Mouse (Mus musculus) heart, embryonic 16.5 days (tissue): ENCODE results near the gene Gm37240. TPM values are rescaled to one million over a fixed set of nuclear protein-coding genes. Genes with fewer than 3 reads are reported as not detected.
"Not testable (repeated sequence)": the region's sequence is repeated elsewhere in the genome, so short reads cannot be mapped to it uniquely, and the experiment has no call there.

Experiments
- ATAC-seq: fragments of 200-750 bp; cut with Nextera tagmentation; replicated peaks from 2 replicates; pipeline ENCODE4 v1.8.0; 2017; ENCODE audit warnings: moderate number of reproducible peaks; ENCODE audit not compliant: insufficient read depth, low FRiP score; ENCODE audit errors: extremely low read depth
- H3K27ac ChIP-seq: fragments of 300-500 bp; sonication (generic); 2 replicates; pipeline ENCODE4 v1.5.1; 2014; ENCODE audit warnings: mild to moderate bottlenecking, low read length, control low read depth, moderate library complexity
- H3K27me3 ChIP-seq: fragments of 300-500 bp; sonication (generic); 2 replicates; pipeline ENCODE4 v1.6.1; 2014; ENCODE audit warnings: low read length, mixed read lengths; ENCODE audit not compliant: control insufficient read depth, insufficient read depth
- H3K36me3 ChIP-seq: fragments of 300-500 bp; sonication (generic); 2 replicates; pipeline ENCODE4 v1.6.1; 2014; ENCODE audit not compliant: control insufficient read depth, insufficient read depth
- H3K4me1 ChIP-seq: fragments of 300-500 bp; sonication (generic); 2 replicates; pipeline ENCODE4 v1.6.1; 2014; ENCODE audit warnings: low read length, mixed read lengths; ENCODE audit not compliant: control insufficient read depth, insufficient read depth
- H3K4me2 ChIP-seq: fragments of 300-500 bp; sonication (generic); 2 replicates; pipeline ENCODE4 v1.6.1; 2014; ENCODE audit warnings: low read depth, mild to moderate bottlenecking, control low read depth, low read length
- H3K4me3 ChIP-seq: fragments of 300-500 bp; sonication (generic); 2 replicates; pipeline ENCODE4 v1.5.1; 2014; ENCODE audit warnings: mild to moderate bottlenecking, control low read depth, low read length
- H3K9ac ChIP-seq: fragments of 300-500 bp; sonication (generic); 2 replicates; pipeline ENCODE4 v1.6.1; 2014; ENCODE audit warnings: low read length, control low read depth
- H3K9me3 ChIP-seq: fragments of 300-500 bp; sonication (generic); replicated peaks from 2 replicates; pipeline ENCODE4 v1.6.1; 2016; ENCODE audit warnings: low read length; ENCODE audit not compliant: control insufficient read depth
- WGBS: fragments of 180-500 bp; shearing (Covaris S2); extraction: QIAGEN DNeasy Blood & Tissue Kit; methylation state at CpG from one replicate; pipeline ENCODE4 v1.1.7; 2014; 5-methylcytosine and 5-hydroxymethylcytosine counted together
- polyA plus RNA-seq: library from polyadenylated mRNA; unstranded; fragments of >200 nt; fragmentation: Nextera tagmentation; extraction: Ambion mirVana; gene quantifications from 2 replicates; pipeline ENCODE4 v1.2.1, GENCODE M21; 2015

Gm37240 gene
- polyA plus RNA-seq, 1 experiment from 2014 or later: 18.4 TPM

- no peak for ATAC-seq
- no peak overlapping the region for H3K27ac ChIP-seq
- H3K4me2 ChIP-seq: no peak overlapping the region
- WGBS: 70% methylated on average over 3 of the region's 3 CpGs
- H3K4me3 ChIP-seq: no peak overlapping the region
- H3K9ac ChIP-seq: no peak overlapping the region
- no peaks in the 10 kb centered on the region for H3K9me3 ChIP-seq
- no peaks in the 10 kb centered on the region for H3K27me3 ChIP-seq
- peaks cover 11% of the 10 kb centered on the region for H3K4me1 ChIP-seq
- H3K36me3 ChIP-seq: peaks cover 5% of the 10 kb centered on the region
Measured at GRCm38 (mm10) chr3:84865684-84866083, 1021.6 kb downstream of the Gm37240 start.

- WGBS: 85% methylated on average over 3 of the region's 3 CpGs
- H3K4me1 ChIP-seq, H3K27me3 ChIP-seq, H3K9me3 ChIP-seq, H3K9ac ChIP-seq, H3K4me2 ChIP-seq, H3K36me3 ChIP-seq, H3K4me3 ChIP-seq, H3K27ac ChIP-seq, ATAC-seq: not testable (repeated sequence)
Measured at GRCm38 (mm10) chr3:84861817-84862216, 1025.5 kb downstream of the Gm37240 start.

GRCm38 (mm10) chr3:84860669-84861068, 1026.6 kb downstream of the Gm37240 start:
- peaks cover 5% of the 10 kb centered on the region for H3K36me3 ChIP-seq
- H3K9me3 ChIP-seq: no peaks in the 10 kb centered on the region
- H3K4me2 ChIP-seq: no peak overlapping the region
- H3K27me3 ChIP-seq: no peaks in the 10 kb centered on the region
- no peaks in the 10 kb centered on the region for H3K4me1 ChIP-seq
- WGBS: 94% methylated on average over 1 of the region's 1 CpGs
- H3K9ac ChIP-seq: no peak overlapping the region
- no peak overlapping the region for H3K27ac ChIP-seq
- no peak for ATAC-seq
- no peak overlapping the region for H3K4me3 ChIP-seq

- ATAC-seq: no peak
- Histone ChIP-seq H3K4me3 (no peak overlapping the region), H3K9me3 (no peaks in the 10 kb centered on the region), H3K9ac (no peak overlapping the region), H3K4me2 (no peak overlapping the region), H3K36me3 (no peaks in the 10 kb centered on the region), H3K27ac (no peak overlapping the region), H3K4me1 (peaks cover 20% of the 10 kb centered on the region), H3K27me3 (no peaks in the 10 kb centered on the region)
- 91% methylated on average over 1 of the region's 1 CpGs for WGBS
Measured at GRCm38 (mm10) chr3:84854440-84854839, 1032.9 kb downstream of the Gm37240 start.

- Histone ChIP-seq H3K27ac (peak overlapping the region; percentile 73), H3K4me1 (peaks cover 25% of the 10 kb centered on the region), H3K4me3 (no peak overlapping the region), H3K9me3 (no peaks in the 10 kb centered on the region), H3K9ac (no peak overlapping the region), H3K36me3 (no peaks in the 10 kb centered on the region), H3K4me2 (peak overlapping the region; percentile 14), H3K27me3 (no peaks in the 10 kb centered on the region)
- peak; percentile 64 for ATAC-seq
- WGBS: 46% methylated on average over 7 of the region's 7 CpGs
Measured at GRCm38 (mm10) chr3:84852877-84853276, 1034.4 kb downstream of the Gm37240 start.

GRCm38 (mm10) chr3:84851801-84852200, 1035.5 kb downstream of the Gm37240 start:
- Histone ChIP-seq H3K4me2 (no peak overlapping the region), H3K27me3 (no peaks in the 10 kb centered on the region), H3K27ac (peak overlapping the region; percentile 31), H3K9me3 (no peaks in the 10 kb centered on the region), H3K36me3 (no peaks in the 10 kb centered on the region), H3K4me3 (no peak overlapping the region), H3K4me1 (peaks cover 30% of the 10 kb centered on the region), H3K9ac (no peak overlapping the region)
- 22% methylated on average over 1 of the region's 1 CpGs for WGBS
- ATAC-seq: no peak

- 92% methylated on average over 1 of the region's 1 CpGs for WGBS
- Histone ChIP-seq H3K27me3 (no peaks in the 10 kb centered on the region), H3K4me3 (no peak overlapping the region), H3K36me3 (no peaks in the 10 kb centered on the region), H3K4me1 (peaks cover 32% of the 10 kb centered on the region), H3K9ac (no peak overlapping the region), H3K27ac (no peak overlapping the region), H3K4me2 (no peak overlapping the region), H3K9me3 (no peaks in the 10 kb centered on the region)
- ATAC-seq: no peak
Measured at GRCm38 (mm10) chr3:84850418-84850817, 1036.9 kb downstream of the Gm37240 start.

- Histone ChIP-seq H3K27ac (0 out of 2 replicates have a peak overlapping the region, but pooled peaks have one; percentile 27), H3K9me3 (no peaks in the 10 kb centered on the region), H3K4me3 (no peak overlapping the region), H3K36me3 (no peaks in the 10 kb centered on the region), H3K4me2 (no peak overlapping the region), H3K27me3 (no peaks in the 10 kb centered on the region), H3K4me1 (peaks cover 32% of the 10 kb centered on the region), H3K9ac (no peak overlapping the region)
- 61% methylated on average over 4 of the region's 4 CpGs for WGBS
- ATAC-seq: 0 out of 2 replicates have a peak, but pooled peaks have one; percentile 56
Measured at GRCm38 (mm10) chr3:84848798-84849197, 1038.5 kb downstream of the Gm37240 start.

- H3K9me3 ChIP-seq: no peaks in the 10 kb centered on the region
- no peaks in the 10 kb centered on the region for H3K27me3 ChIP-seq
- WGBS: 28% methylated on average over 1 of the region's 1 CpGs
- H3K9ac ChIP-seq: no peak overlapping the region
- no peak overlapping the region for H3K27ac ChIP-seq
- H3K4me1 ChIP-seq: peaks cover 9% of the 10 kb centered on the region
- H3K36me3 ChIP-seq: no peaks in the 10 kb centered on the region
- H3K4me3 ChIP-seq: no peak overlapping the region
- no peak for ATAC-seq
- no peak overlapping the region for H3K4me2 ChIP-seq
Measured at GRCm38 (mm10) chr3:84843594-84843993, 1043.7 kb downstream of the Gm37240 start.
